Mouse (Mus musculus) central nervous system, embryonic 14 days (tissue): ENCODE data around the gene Slc25a48. TPM values are rescaled to one million over a fixed set of nuclear protein-coding genes. Genes with fewer than 3 reads are reported as not detected.

Experiments used
- polyA plus RNA-seq: library from polyadenylated mRNA; depleted of rRNA; stranded (reverse); fragments of >200 nt; gene quantifications from 2 replicates; pipeline ENCODE4 v1.2.3, GENCODE M21; 2012; rRNA removed

Gene Slc25a48
- 0.06 and 0.19 TPM in 2 replicates for polyA plus RNA-seq

DNA sequence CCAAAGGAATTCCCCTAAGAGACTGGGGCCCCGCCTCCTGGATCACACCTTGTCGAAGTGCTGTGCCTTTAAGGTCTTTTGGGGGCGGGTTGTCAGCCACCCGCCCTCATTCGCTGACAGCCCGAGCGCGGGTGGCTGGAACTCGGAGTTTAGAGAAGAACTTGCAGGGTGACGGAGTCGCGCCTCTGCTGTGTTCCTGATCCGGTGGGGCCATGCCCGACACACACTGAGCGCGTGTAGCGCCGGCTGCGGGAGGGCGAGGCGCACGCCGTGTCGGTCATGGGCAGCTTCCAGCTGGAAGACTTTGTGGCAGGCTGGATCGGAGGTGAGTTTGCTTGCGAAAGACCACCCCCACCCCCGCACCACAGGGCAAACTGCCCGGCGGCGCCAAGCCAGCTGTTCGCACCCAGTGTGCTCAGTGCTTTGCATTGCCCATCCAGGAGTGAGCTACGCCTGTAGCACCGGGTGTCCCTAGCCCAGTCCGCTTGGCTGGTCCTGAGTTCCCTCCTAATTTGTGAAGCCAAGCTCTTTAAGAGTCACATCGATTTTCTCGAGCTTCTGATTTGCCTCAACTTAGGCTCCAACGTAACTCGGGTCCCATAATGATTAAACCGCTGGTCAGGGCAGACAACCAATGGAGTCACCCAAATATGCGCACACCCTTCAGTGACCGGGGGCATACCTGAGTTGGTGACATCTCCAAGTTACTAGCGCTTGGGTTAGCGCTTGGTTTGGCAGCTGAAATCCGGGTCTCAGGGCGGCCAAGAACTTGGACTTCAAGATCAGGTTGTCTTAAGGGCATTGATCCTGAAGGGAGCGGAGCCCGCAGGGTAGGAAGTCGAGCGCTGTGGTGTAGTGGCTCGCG is at the start of gene Slc25a48:
TSS of gene Slc25a48 (plus strand) at position 145 of the 865 bp plus-strand sequence.

DNA sequence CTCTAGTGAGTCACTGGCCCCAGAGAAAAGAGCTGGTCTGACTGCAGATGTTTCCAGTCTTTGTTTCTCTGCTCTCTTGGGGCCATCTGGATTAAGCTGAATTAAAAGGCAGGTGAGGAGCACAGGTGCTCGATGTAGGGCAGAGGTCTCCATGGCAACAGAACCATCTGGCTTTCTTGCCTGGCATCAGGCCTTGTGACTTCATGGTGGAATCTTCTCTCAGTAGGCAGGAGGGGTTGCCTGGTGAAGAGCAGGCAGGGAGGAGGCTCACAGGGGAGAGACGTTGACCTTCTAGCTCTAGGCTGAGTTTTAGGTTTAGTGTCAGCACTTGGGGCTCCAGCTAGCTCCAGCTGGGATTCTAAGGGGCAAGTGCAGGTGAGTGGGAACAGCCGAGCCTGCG is 11.8 kb upstream of the Slc25a48 start, which contains the start of gene Gm3045:
TSS of gene Gm3045 (plus strand) at position 230 of the 400 bp plus-strand sequence.

DNA sequence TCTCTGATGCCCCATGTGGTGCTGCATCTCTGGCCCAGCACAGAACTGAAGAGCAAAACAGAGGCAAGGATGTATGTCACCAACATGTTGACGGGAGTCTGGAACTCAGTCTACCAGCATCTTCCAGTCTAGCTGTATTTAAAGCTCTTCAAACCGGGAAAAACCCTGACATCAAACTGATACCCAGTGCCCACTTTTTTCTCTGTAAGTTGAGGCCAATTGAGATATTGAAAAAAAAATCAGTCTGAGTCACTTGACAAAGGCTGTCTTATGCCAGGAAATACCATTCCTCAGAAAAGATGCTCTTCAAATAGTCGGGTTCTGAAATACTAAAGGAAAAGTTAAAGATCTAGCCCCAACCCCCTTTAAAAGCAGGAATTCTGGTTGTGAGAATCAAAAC is 44.0 kb downstream of the Slc25a48 start, which contains the start of gene Il9:
TSS of gene Il9 (minus strand) at position 101 of the 400 bp plus-strand sequence.

DNA sequence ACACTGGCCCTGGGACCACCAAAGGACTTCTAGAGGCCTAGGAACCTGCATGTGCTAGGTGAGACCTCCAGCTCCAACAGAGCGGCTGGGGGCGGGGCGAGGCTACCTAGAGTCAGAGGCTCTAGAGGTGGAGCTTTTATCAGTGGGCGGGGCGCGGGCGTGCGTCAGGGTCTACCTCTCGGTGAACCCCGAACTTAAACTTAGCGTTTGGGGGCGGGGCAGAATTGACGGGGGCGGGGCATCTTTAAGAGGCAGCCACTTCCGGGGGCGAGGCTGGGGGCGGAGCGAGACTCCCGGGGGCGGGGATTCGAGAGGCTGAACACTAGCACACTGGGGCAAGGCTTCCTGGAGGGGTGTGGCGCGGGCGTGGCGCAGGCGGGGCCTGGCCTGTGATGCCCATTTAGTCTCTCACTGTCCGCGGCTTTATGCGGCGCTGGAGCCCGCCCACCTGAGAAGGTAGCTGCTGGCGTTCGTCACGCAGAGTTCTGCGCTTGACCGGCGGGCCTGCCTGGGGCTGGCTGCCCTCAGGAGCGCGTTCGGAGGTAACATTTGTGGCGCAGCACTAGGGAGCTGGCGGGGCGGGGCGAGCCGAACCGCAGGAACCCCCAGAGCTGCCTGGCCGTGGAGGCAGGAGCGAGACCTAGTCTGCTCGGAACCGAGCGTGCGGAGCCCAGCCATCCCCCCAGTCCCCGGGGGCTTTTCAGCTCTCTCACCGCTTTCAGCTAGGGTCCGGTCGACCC is 84.1 kb downstream of the Slc25a48 start, which contains the start of gene Fbxl21:
TSS of gene Fbxl21 (plus strand) at position 392 of the 740 bp plus-strand sequence.

Other genes starting within 250 kb of the Slc25a48 start
- gene Neurog1, start 186.2 kb upstream of the Slc25a48 start, polyA plus RNA-seq, result 9.9 and 18.4 TPM in 2 replicates
- 20.2 and 54.0 TPM in 2 replicates for gene Cxcl14, start 141.8 kb upstream of the Slc25a48 start, polyA plus RNA-seq
- gene Gm3045, start 11.8 kb upstream of the Slc25a48 start, polyA plus RNA-seq, result not detected in 2 replicates
- not detected in 2 replicates for gene Il9, start 43.9 kb downstream of the Slc25a48 start, polyA plus RNA-seq
- gene Fbxl21, start 84.1 kb downstream of the Slc25a48 start, polyA plus RNA-seq, result 3.4 and 3.8 TPM in 2 replicates
- 0.09 TPM in 1 of 2 replicates, not detected in the other for gene Lect2, start 110.1 kb downstream of the Slc25a48 start, polyA plus RNA-seq
- 8.6 and 30.9 TPM in 2 replicates for gene Tgfbi, start 171.2 kb downstream of the Slc25a48 start, polyA plus RNA-seq